Mouse (Mus musculus) MEL (cell line): ENCODE results near the gene Kifc5b. TPM values are rescaled to one million over a fixed set of nuclear protein-coding genes. Genes with fewer than 3 reads are reported as not detected.

Experiments used
- DNase-seq: peaks from one replicate; pipeline ENCODE4 v3.0.0; 2011; ENCODE audit warnings: low read depth, low spot score
- H3K27ac ChIP-seq: 2 replicates; pipeline ENCODE4 v1.5.1; 2012; ENCODE audit warnings: low read depth, mild to moderate bottlenecking, control low read depth, low read length, moderate library complexity; ENCODE audit not compliant: control insufficient read depth
- H3K27me3 ChIP-seq, 2 experiments: fragments of 150-350 bp in 1 of 2; sonication (generic) in 1 of 2; 2 replicates each; pipeline ENCODE4 v1.6.1; 2012; ENCODE audit warnings: low read length in 2 of 2, mild to moderate bottlenecking in 2 of 2, improper control_type of control experiment in 1 of 2, moderate library complexity in 1 of 2; ENCODE audit not compliant: insufficient read depth in 2 of 2, control insufficient read depth in 1 of 2
- H3K36me3 ChIP-seq, 2 experiments: 2 replicates each; pipeline ENCODE4 v1.6.1; 2012 to 2014; ENCODE audit warnings: low read length in 2 of 2, improper control_type of control experiment in 1 of 2, inconsistent platforms in 1 of 2, mild to moderate bottlenecking in 1 of 2; ENCODE audit not compliant: insufficient read depth in 2 of 2, control insufficient read depth in 1 of 2
- H3K4me1 ChIP-seq, 2 experiments: fragments of 150-350 bp in 1 of 2; sonication (generic) in 1 of 2; 2 replicates each; pipeline ENCODE4 v1.6.1; 2012; ENCODE audit warnings: low read length in 2 of 2, improper control_type of control experiment in 1 of 2, mild to moderate bottlenecking in 1 of 2; ENCODE audit not compliant: insufficient read depth in 2 of 2, control insufficient read depth in 1 of 2
- H3K4me3 ChIP-seq, 2 experiments: fragments of 150-350 bp in 1 of 2; sonication (generic) in 1 of 2; 2 replicates each; pipeline ENCODE4 v1.5.1; 2012; ENCODE audit warnings: low read depth in 2 of 2, low read length in 2 of 2, mild to moderate bottlenecking in 2 of 2, moderate library complexity in 2 of 2, control low read depth in 1 of 2, improper control_type of control experiment in 1 of 2; ENCODE audit not compliant: control insufficient read depth in 1 of 2, insufficient read depth in 1 of 2
- H3K79me2 ChIP-seq: 2 replicates; pipeline ENCODE4 v1.6.1; 2012; ENCODE audit warnings: mild to moderate bottlenecking, low read length, moderate library complexity; ENCODE audit not compliant: control insufficient read depth, poor library complexity, insufficient read depth
- H3K9ac ChIP-seq: 2 replicates; pipeline ENCODE4 v1.6.1; 2012; ENCODE audit warnings: low read depth, mild to moderate bottlenecking, control low read depth, low read length, moderate library complexity; ENCODE audit not compliant: control insufficient read depth, poor library complexity, severe bottlenecking
- H3K9me3 ChIP-seq: fragments of 150-350 bp; sonication (generic); replicated peaks from 2 replicates; pipeline ENCODE4 v1.6.1; 2012; ENCODE audit warnings: mild to moderate bottlenecking, low read length, improper control_type of control experiment, moderate library complexity; ENCODE audit not compliant: insufficient read depth
- CHD1 ChIP-seq: IDR thresholded peaks from 2 replicates; pipeline ENCODE4 v1.6.1; 2012; ENCODE audit warnings: low read depth, mild to moderate bottlenecking, inconsistent platforms, low read length, improper control_type of control experiment
- CHD2 ChIP-seq: IDR thresholded peaks from 2 replicates; pipeline ENCODE4 v1.6.1; 2011; ENCODE audit warnings: low read length, improper control_type of control experiment
- CTCF ChIP-seq, 3 experiments: IDR thresholded peaks in 2 of 3; conservative IDR thresholded peaks in 1 of 3; 2 replicates each; pipeline ENCODE4 v1.5.1; 2011 to 2012; ENCODE audit warnings: low read length in 3 of 3, low read depth in 2 of 3, mild to moderate bottlenecking in 2 of 3, improper control_type of control experiment in 1 of 3, inconsistent platforms in 1 of 3, mixed read lengths in 1 of 3, moderate library complexity in 1 of 3; ENCODE audit not compliant: control insufficient read depth in 1 of 3, insufficient read depth in 1 of 3, poor library complexity in 1 of 3, severe bottlenecking in 1 of 3
- E2F4 ChIP-seq: IDR thresholded peaks from 2 replicates; pipeline ENCODE4 v1.6.1; 2011; ENCODE audit warnings: low read depth, low read length, improper control_type of control experiment, borderline replicate concordance
- ELF1 ChIP-seq: IDR thresholded peaks from 2 replicates; pipeline ENCODE4 v1.6.1; 2014; ENCODE audit warnings: low read depth, mild to moderate bottlenecking, inconsistent platforms, low read length, improper control_type of control experiment, moderate library complexity
- EP300 ChIP-seq, 2 experiments: IDR thresholded peaks; 2 replicates each; pipeline ENCODE4 v1.6.1; 2011; ENCODE audit warnings: improper control_type of control experiment in 2 of 2, low read length in 2 of 2, low read depth in 1 of 2, mild to moderate bottlenecking in 1 of 2
- ETS1 ChIP-seq: IDR thresholded peaks from 2 replicates; pipeline ENCODE4 v1.6.1; 2012; ENCODE audit warnings: low read depth, mild to moderate bottlenecking, inconsistent platforms, low read length, improper control_type of control experiment, moderate library complexity
- GABPA ChIP-seq: IDR thresholded peaks from 2 replicates; pipeline ENCODE4 v1.6.1; 2012; ENCODE audit warnings: low read depth, mild to moderate bottlenecking, inconsistent platforms, low read length, improper control_type of control experiment, moderate library complexity
- GATA1 ChIP-seq: IDR thresholded peaks from 2 replicates; pipeline ENCODE4 v1.6.1; 2011; ENCODE audit warnings: low read depth, low read length, improper control_type of control experiment
- JUND ChIP-seq: IDR thresholded peaks from 2 replicates; pipeline ENCODE4 v1.6.1; 2011; ENCODE audit warnings: low read depth, mild to moderate bottlenecking, improper control_type of control experiment, low read length
- KAT2A ChIP-seq: conservative IDR thresholded peaks from 2 replicates; pipeline ENCODE4 v1.6.1; 2012; ENCODE audit warnings: low read depth, low read length, improper control_type of control experiment, inconsistent platforms
- MAFK ChIP-seq: IDR thresholded peaks from 2 replicates; pipeline ENCODE4 v1.6.1; 2011; ENCODE audit warnings: low read depth, mild to moderate bottlenecking, low read length, improper control_type of control experiment, borderline replicate concordance
- MAX ChIP-seq: IDR thresholded peaks from 2 replicates; pipeline ENCODE4 v1.6.1; 2011; ENCODE audit warnings: low read length, improper control_type of control experiment
- MYB ChIP-seq: IDR thresholded peaks from 2 replicates; pipeline ENCODE4 v1.6.1; 2011; ENCODE audit warnings: mild to moderate bottlenecking, low read depth, low read length, improper control_type of control experiment
- MYC ChIP-seq: IDR thresholded peaks from 2 replicates; pipeline ENCODE4 v1.6.1; 2011; ENCODE audit warnings: low read depth, mild to moderate bottlenecking, low read length, improper control_type of control experiment, moderate library complexity
- NELFE ChIP-seq: IDR thresholded peaks from 2 replicates; pipeline ENCODE4 v1.6.1; 2011; ENCODE audit warnings: low read depth, low read length, improper control_type of control experiment
- POLR2AphosphoS2 ChIP-seq: IDR thresholded peaks from 2 replicates; pipeline ENCODE4 v1.6.1; 2011; ENCODE audit warnings: low read length, improper control_type of control experiment
- RCOR1 ChIP-seq: IDR thresholded peaks from 2 replicates; pipeline ENCODE4 v1.6.1; 2012; ENCODE audit warnings: low read depth, mild to moderate bottlenecking, inconsistent platforms, low read length, improper control_type of control experiment
- SIN3A ChIP-seq: IDR thresholded peaks from 2 replicates; pipeline ENCODE4 v1.6.1; 2012; ENCODE audit warnings: low read length, improper control_type of control experiment, inconsistent platforms
- SMC3 ChIP-seq: IDR thresholded peaks from 2 replicates; pipeline ENCODE4 v1.6.1; 2011; ENCODE audit warnings: low read depth, low read length, improper control_type of control experiment
- TBP ChIP-seq: IDR thresholded peaks from 2 replicates; pipeline ENCODE4 v1.8.0; 2011; ENCODE audit warnings: low read depth, low read length, improper control_type of control experiment
- TCF12 ChIP-seq: IDR thresholded peaks from 2 replicates; pipeline ENCODE4 v1.6.1; 2014; ENCODE audit warnings: low read depth, mild to moderate bottlenecking, inconsistent platforms, low read length, improper control_type of control experiment, moderate library complexity
- ZC3H11A ChIP-seq: IDR thresholded peaks from 2 replicates; pipeline ENCODE4 v1.6.1; 2012; ENCODE audit warnings: low read depth, mild to moderate bottlenecking, inconsistent platforms, low read length, improper control_type of control experiment
- ZKSCAN1 ChIP-seq: IDR thresholded peaks from 2 replicates; pipeline ENCODE4 v1.6.1; 2012; ENCODE audit warnings: low read depth, mild to moderate bottlenecking, inconsistent platforms, low read length, improper control_type of control experiment, moderate library complexity
- polyA plus RNA-seq, 2 experiments: library from polyadenylated mRNA; stranded (reverse) in 1 of 2; unstranded in 1 of 2; fragments of >175 nt in 1 of 2; fragments of >200 nt in 1 of 2; gene quantifications; 2 replicates each; pipeline versions ENCODE4 v1.2.1 to v1.2.4; 2012; ENCODE audit warnings: low replicate concordance in 2 of 2, low read depth in 1 of 2; ENCODE audit not compliant: insufficient read length in 2 of 2, insufficient read depth in 1 of 2, missing spikeins in 1 of 2
- total RNA-seq: library from RNA; depleted of rRNA; stranded (reverse); fragments of 300-350 nt; gene quantifications from 2 replicates; pipeline ENCODE4 v1.2.3, GENCODE M21; 2012

The Kifc5b gene
- total and polyA plus RNA-seq, 3 experiments: 10.6 to 111 (median 45.4) TPM

- TF ChIP-seq CHD2: no peak
- TF ChIP-seq ELF1: peak; percentile 85
- TF ChIP-seq SIN3A: peak; percentile 98
Measured at GRCm38 (mm10) chr17:26886047-26886749, 30.7 kb upstream of the Kifc5b start (continued).

DNA sequence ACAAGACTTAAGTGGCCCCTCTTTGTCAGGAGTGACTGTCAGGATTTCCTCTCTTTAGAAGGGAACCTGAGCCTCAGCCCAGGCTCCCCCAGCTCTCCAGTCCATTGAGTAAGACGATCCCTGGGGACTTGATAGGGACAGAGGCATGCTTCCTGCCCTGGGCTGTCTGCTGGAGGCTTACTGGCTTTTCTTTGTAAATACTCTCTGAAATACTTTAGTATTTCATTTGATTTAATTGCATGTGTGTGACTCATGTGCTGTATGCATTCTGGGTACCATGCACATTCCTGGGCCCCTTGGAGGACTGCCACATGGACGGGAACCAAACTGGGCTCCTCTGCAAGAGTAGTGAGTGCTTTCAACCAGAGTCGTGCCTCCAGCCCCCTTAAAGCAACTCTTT, 29.0 kb upstream of the Kifc5b start:
- Histone ChIP-seq H3K4me1 (peaks cover 3 to 10% of the 10 kb centered on the region in 2 experiments), H3K27ac (no peak overlapping the region), H3K27me3 (no peaks in the 10 kb centered on the region), H3K79me2 (peaks cover 26% of the 10 kb centered on the region), H3K9me3 (no peaks in the 10 kb centered on the region), H3K9ac (no peak overlapping the region), H3K36me3 (peaks cover 0 to 9% of the 10 kb centered on the region in 2 experiments; a peak in 2 of 4 replicates), H3K4me3 (no peak overlapping the region)
- TF ChIP-seq KAT2A (no peak), JUND (no peak), GABPA (no peak)
- no peak for DNase-seq

DNA sequence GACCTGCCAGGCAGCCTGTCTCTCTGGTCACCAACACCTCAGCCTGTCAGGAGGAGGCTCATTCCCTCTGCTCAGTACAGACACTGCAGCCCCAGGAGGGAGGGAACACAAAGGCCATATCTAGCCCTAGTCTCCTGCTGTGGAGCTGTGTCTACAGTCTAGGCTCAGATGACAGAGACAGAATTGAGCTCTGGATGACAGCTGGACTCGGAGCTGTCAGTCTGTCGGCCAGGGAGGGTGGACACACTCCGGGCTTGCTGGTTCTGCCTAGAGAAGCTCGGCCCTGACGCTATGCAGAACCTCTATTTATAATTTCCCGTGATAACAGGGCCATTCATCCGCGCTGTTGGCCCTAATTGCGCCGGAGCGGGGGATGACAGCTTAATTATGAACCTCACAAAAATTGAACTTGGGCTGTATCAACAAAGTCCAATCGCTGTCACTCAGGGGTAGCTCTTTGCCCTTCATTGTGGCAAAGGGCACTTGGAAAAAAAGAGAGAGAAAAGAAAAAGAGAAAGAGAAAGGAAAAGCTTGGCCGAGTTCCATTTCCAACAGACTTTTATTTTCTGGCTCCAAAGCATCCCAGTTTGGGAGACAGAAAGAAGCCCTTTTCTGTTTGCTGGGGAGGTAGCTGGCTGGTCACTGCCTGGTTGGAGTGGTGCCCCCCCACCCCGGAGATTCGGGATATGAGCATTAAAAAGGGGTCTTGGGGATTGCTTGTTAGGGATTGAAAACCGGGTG, 24.1 kb upstream of the Kifc5b start:
- DNase-seq: no peak

More for the DNA sequence above, 24.1 kb upstream of the Kifc5b start:
- peaks cover 0 to 3% of the 10 kb centered on the region in 2 experiments; a peak in 1 of 4 replicates for H3K36me3 ChIP-seq
- peaks cover 0 to 3% of the 10 kb centered on the region in 2 experiments; a peak in 1 of 4 replicates for H3K27me3 ChIP-seq
- no peaks in the 10 kb centered on the region for H3K9me3 ChIP-seq
- H3K79me2 ChIP-seq: no peaks in the 10 kb centered on the region
- H3K4me3 ChIP-seq: no peak overlapping the region
- H3K27ac ChIP-seq: no peak overlapping the region
- peaks cover 0 to 3% of the 10 kb centered on the region in 2 experiments; a peak in 2 of 4 replicates for H3K4me1 ChIP-seq
- H3K9ac ChIP-seq: no peak overlapping the region
- TF ChIP-seq ETS1 (no peak), MAX (no peak), MYB (no peak), TBP (no peak), EP300 (IDR thresholded peaks at IDR 0.05; ENCODE audit: low read depth in 1 of 2, low read length in 2 of 2) (no peak), CTCF (IDR thresholded peaks at IDR 0.05 in 2 of 3, conservative IDR thresholded peaks at IDR 0.05 in 1 of 3; ENCODE audit: control insufficient read depth in 1 of 3, insufficient read depth in 1 of 3, low read depth in 2 of 3, low read length in 3 of 3, poor library complexity in 1 of 3, severe bottlenecking in 1 of 3) (no peak), RCOR1 (no peak), GATA1 (no peak), ZC3H11A (no peak), NELFE (no peak), POLR2AphosphoS2 (no peak), ZKSCAN1 (no peak), MYC (no peak), CHD1 (no peak), TCF12 (no peak), SMC3 (no peak), E2F4 (no peak), MAFK (no peak)
- TF ChIP-seq, all 39 proteins: peak for 0
